Comparison of ENCODE assay signal across 8 mouse cellular contexts in genomic region chr8:70892022-70892895, GRCm38 (mm10). TPM values are rescaled to one million over a fixed set of nuclear protein-coding genes. Genes with fewer than 3 reads are reported as not detected.
DNase-seq lines count a peak whose midpoint lies in the region; ATAC-seq lines count a peak whose summit lies in the region.

Slc5a5 (minus strand) TSS chr8:70892757.

- H3K4me3 ChIP-seq in heart, embryonic 15.5 days: peak within 1 kb of the TSS; percentile 34
- peak within 1 kb of the TSS; percentile 18; the same call in 1 of the 2 replicates for H3K4me3 ChIP-seq in hindbrain, embryonic 11.5 days (ENCODE audit: low read depth, low read length)
- H3K4me3 ChIP-seq in midbrain, embryonic 13.5 days (replicated peaks): peak within 1 kb of the TSS; percentile 22

- 4% methylated on average over 80 of the region's 80 CpGs for WGBS in heart, embryonic 15.5 days
- 2% methylated on average over 80 of the region's 80 CpGs for WGBS in hindbrain, embryonic 11.5 days
- WGBS in midbrain, embryonic 13.5 days: 3% methylated on average over 80 of the region's 80 CpGs

- H3K4me1 ChIP-seq in heart, embryonic 15.5 days (replicated peaks): peaks cover 23% of the 10 kb centered on the region
- H3K4me1 ChIP-seq in hindbrain, embryonic 11.5 days (replicated peaks; ENCODE audit: control insufficient read depth, insufficient read depth, low read length): peaks cover 10% of the 10 kb centered on the region; the same call in 1 of the 2 replicates
- peaks cover 28% of the 10 kb centered on the region for H3K4me1 ChIP-seq in midbrain, embryonic 13.5 days (replicated peaks)

- H3K27me3 ChIP-seq in heart, embryonic 15.5 days: peaks cover 50% of the 10 kb centered on the region
- H3K27me3 ChIP-seq in hindbrain, embryonic 11.5 days (ENCODE audit: control insufficient read depth, insufficient read depth, low read length): peaks cover 39% of the 10 kb centered on the region
- peaks cover 66% of the 10 kb centered on the region for H3K27me3 ChIP-seq in midbrain, embryonic 13.5 days

- DNase-seq in heart, postnatal 10 days: no peak
- DNase-seq in ZHBTc4 (ENCODE audit: low read depth, low spot score): peak; percentile 44
- DNase-seq in hindbrain, embryonic 11.5 days (ENCODE audit: low spot score): peak; percentile 53
- DNase-seq in thymus, postnatal 0 days (ENCODE audit: low spot score): no peak
- DNase-seq in adrenal gland, postnatal 14 days: no peak
- no peak for DNase-seq in cerebellum, adult 18-20 months

- H3K9ac ChIP-seq in heart, embryonic 15.5 days: no peak within 1 kb of the TSS
- no peak within 1 kb of the TSS for H3K9ac ChIP-seq in hindbrain, embryonic 11.5 days (ENCODE audit: low read depth, low read length)
- peak within 1 kb of the TSS; percentile 40 for H3K9ac ChIP-seq in midbrain, embryonic 13.5 days (replicated peaks)

- no peaks in the 10 kb centered on the region; the same call in 1 of the 2 replicates for H3K9me3 ChIP-seq in heart, embryonic 15.5 days (replicated peaks)
- no peaks in the 10 kb centered on the region for H3K9me3 ChIP-seq in hindbrain, embryonic 11.5 days (ENCODE audit: control insufficient read depth, low read length)
- H3K9me3 ChIP-seq in midbrain, embryonic 13.5 days: no peaks in the 10 kb centered on the region

- ATAC-seq in heart, embryonic 15.5 days (replicated peaks; ENCODE audit: insufficient number of reproducible peaks, insufficient read depth, low FRiP score, low read depth): no peak
- ATAC-seq in hindbrain, embryonic 11.5 days (ENCODE audit: low FRiP score): no peak
- ATAC-seq in midbrain, embryonic 13.5 days: no peak

- H3K27ac ChIP-seq in heart, embryonic 15.5 days: no peak within 1 kb of the TSS
- no peak within 1 kb of the TSS for H3K27ac ChIP-seq in hindbrain, embryonic 11.5 days (ENCODE audit: low read depth, low read length)
- H3K27ac ChIP-seq in midbrain, embryonic 13.5 days: no peak within 1 kb of the TSS

- intact Hi-C loops in heart, postnatal 10 days (cut with DNase I): no loop called here

- H3K36me3 ChIP-seq in heart, embryonic 15.5 days: peaks cover 26% of the 10 kb centered on the region
- H3K36me3 ChIP-seq in hindbrain, embryonic 11.5 days (ENCODE audit: control insufficient read depth, insufficient read depth, low read length): no peaks in the 10 kb centered on the region; the same call in 1 of the 2 replicates
- peaks cover 35% of the 10 kb centered on the region for H3K36me3 ChIP-seq in midbrain, embryonic 13.5 days

- peak within 1 kb of the TSS; percentile 51 for H3K4me2 ChIP-seq in heart, embryonic 15.5 days
- H3K4me2 ChIP-seq in hindbrain, embryonic 11.5 days (replicated peaks; ENCODE audit: low read depth, low read length): peak within 1 kb of the TSS; percentile 31
- H3K4me2 ChIP-seq in midbrain, embryonic 13.5 days (replicated peaks): peak within 1 kb of the TSS; percentile 42

RNA-seq across cellular contexts. Expression of gene Slc5a5, which starts in this region (rescaled TPM):
- polyA plus RNA-seq in heart, embryonic 15.5 days (2015; fragmentation: Nextera tagmentation; extraction: Ambion mirVana): 0.09 and 0.36 TPM in 2 replicates
- under 1 TPM in 1 of 2 experiments, not detected in 1; 0.10 TPM for total RNA-seq in heart, postnatal 10 days (2021)
- 0.47 and 0.71 TPM in 2 replicates for polyA plus RNA-seq in hindbrain, embryonic 11.5 days (2014; fragmentation: Nextera tagmentation; extraction: Ambion mirVana)
- 0.67 and 0.73 TPM in 2 replicates for polyA plus RNA-seq in midbrain, embryonic 13.5 days (2015; fragmentation: Nextera tagmentation; extraction: Ambion mirVana)
- polyA plus RNA-seq in thymus, postnatal 0 days (2015; fragmentation: Nextera tagmentation; extraction: Ambion mirVana): 0.49 and 1.6 TPM in 2 replicates
- total RNA-seq in adrenal gland, postnatal 14 days (2021): 0.30 TPM in 1 of 2 replicates, not detected in the other

Comparison
In these comparisons a context has a peak if more than half of its experiments do, and no peak if none do; other contexts are left out.
1. Peak in DNase-seq, H3K4me3 ChIP-seq and H3K4me2 ChIP-seq in hindbrain, embryonic 11.5 days; RNA of the gene not detected or under 1 TPM.